Mouse (Mus musculus): ENCODE data around the gene Cbarp.

- TF ChIP-seq POLR2A (IDR thresholded peaks at IDR 0.05; ENCODE audit: extremely low read depth, insufficient read depth, low read length) (peak; percentile 61; the same call in 1 of the 2 replicates), CTCF (IDR thresholded peaks at IDR 0.05; ENCODE audit: extremely low read depth, insufficient read depth, low read length) (no peak)
These were observed 25.2 kb downstream of the Cbarp start, which contains the start of gene Stk11 for GRCm38 (mm10) chr10:80115290-80115943.
